Mouse (Mus musculus): Measurements from ENCODE around the gene Dmc1.

The Dmc1 gene

GRCm38 (mm10) chr15:79511553-79512320, 93.2 kb downstream of the Dmc1 start:
- peak; percentile 94 for DNase-seq (ENCODE audit: low spot score)
